Mouse (Mus musculus): Measurements from ENCODE around the gene Cdca3. TPM values are rescaled to one million over a fixed set of nuclear protein-coding genes. Genes with fewer than 3 reads are reported as not detected.
A peak's percentile ranks its signal among the peaks of the same experiment; 100 is the strongest.
"Not testable (repeated sequence)": the region's sequence is repeated elsewhere in the genome, so short reads cannot be mapped to it uniquely, and the experiment has no call there.

Gene Cdca3
- total RNA-seq, 4 experiments from 2014 or later = 0.61 to 1.0 (median 0.95) TPM

DNA sequence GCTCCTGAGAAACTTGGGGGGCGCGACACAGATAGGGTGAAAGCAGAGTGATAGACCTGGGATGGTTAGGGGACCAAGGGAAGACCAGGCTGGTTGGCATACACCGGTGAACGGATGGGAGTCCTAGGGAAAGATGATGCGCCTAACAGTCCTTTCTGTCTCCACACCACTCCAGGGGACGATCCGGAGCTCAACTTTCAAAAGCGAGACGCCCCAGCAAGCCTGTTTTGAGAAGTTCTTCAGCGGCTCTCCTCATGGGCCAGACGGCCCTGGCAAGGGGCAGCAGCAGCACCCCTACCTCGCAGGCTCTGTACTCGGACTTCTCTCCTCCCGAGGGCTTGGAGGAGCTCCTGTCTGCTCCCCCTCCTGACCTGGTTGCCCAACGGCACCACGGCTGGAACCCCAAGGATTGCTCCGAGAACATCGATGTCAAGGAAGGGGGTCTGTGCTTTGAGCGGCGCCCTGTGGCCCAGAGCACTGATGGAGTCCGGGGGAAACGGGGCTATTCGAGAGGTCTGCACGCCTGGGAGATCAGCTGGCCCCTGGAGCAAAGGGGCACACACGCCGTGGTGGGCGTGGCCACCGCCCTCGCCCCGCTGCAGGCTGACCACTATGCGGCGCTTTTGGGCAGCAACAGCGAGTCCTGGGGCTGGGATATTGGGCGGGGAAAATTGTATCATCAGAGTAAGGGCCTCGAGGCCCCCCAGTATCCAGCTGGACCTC, 20.1 kb upstream of the Cdca3 start:
- peak in 1 of 2 experiments; percentile 45 for DNase-seq (ENCODE audit: low spot score in 2 of 2)

- no peak for DNase-seq (ENCODE audit: low spot score in 2 of 2)
Observed at GRCm38 (mm10) chr6:124809775-124810538, 19.4 kb upstream of the Cdca3 start.

DNA sequence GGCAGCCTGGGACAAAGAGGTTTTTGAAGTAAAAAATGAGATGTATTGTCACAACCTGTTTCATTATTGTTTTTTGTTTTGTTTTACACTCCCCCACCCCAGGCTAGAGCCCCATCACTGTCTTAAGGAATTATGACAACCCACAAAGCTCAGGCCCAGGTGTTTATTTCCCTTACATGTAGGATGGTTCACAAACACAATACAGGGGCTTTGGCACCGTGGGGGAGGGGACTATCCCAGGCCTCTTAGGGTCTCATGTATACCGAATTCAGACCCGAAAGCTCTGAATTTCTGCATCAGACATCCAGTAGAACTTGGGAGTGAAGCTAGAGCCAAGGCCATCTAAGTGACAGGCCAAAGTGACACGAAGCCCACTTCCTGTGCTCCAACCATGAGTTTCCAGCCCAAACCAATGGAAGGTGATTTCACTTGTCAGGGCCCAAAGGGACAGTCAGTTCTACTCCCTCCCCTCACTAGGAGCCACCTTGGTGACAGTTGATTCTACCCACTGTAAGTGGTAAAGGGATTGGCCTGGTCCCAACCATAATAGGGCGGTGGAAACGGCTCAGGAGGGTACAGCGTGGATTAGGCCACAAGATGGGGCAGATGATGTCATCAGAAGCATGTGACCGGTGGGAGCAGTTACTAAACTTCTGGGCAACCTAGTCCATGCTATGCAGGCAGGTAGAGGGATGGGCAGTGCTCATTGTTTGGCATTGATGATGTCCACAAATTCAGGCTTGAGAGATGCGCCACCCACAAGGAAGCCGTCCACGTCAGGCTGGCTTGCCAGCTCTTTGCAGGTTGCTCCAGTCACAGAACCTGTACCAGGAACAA, 18.6 kb upstream of the Cdca3 start:
- DNase-seq (ENCODE audit: low spot score in 2 of 2) = not testable (repeated sequence)

- DNase-seq (ENCODE audit: low spot score in 2 of 2) = no peak
Observed at GRCm38 (mm10) chr6:124811403-124811665, 18.0 kb upstream of the Cdca3 start.

GRCm38 (mm10) chr6:124811701-124812560, 17.4 kb upstream of the Cdca3 start:
- no peak for DNase-seq (ENCODE audit: low spot score in 2 of 2)

GRCm38 (mm10) chr6:124812848-124813247, 16.5 kb upstream of the Cdca3 start:
- no peak for DNase-seq (ENCODE audit: low spot score in 2 of 2)

DNA sequence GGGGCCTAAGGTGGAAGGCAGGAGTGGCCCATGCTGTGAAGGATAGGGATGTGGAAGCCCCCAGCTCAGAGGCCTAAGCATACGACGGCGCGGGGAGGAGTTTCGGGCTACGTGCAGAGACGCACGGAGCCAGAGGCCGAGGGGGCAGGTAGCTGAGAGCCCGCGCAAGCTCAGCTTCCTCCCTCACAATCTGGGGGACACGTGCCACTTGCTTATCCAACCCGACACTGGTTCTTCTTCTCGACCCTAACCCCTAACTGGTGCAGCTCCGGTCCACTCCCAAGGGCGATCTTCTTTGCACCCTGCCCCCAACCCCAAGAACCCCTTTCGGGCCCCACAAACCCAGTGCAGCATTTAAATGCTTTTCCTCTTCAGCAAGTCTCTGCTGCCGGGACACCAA, 15.9 kb upstream of the Cdca3 start:
- DNase-seq (ENCODE audit: low spot score in 2 of 2) = peak in 1 of 2 experiments; percentile 68

DNA sequence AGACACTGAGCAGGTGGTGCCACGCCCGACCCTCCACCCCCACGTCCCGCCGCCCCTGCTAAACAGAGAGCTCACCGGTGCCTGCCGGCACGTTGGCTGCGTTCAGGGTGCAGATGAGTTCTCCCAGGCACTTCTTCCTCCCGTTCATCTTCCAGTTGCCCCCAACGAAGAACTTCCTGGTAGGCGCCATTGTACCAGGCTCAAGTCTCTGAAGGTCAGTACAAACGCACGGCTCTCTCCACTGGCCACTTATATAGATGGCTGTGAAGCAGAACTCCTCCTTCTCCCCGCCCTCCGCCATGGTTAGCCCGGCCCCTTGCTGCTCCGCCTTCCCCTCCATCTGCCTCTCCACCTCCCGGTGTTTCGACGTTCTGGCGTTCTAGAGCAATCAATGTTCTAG, 15.4 kb upstream of the Cdca3 start, which contains the start of gene Tpi1:
Tpi1 (minus strand) TSS at position 364 of the 400 bp plus-strand sequence.
- peak; percentile 88 to 89 for DNase-seq (ENCODE audit: low spot score in 2 of 2)

GRCm38 (mm10) chr6:124814448-124814847, 14.9 kb upstream of the Cdca3 start:
- DNase-seq (ENCODE audit: low spot score in 2 of 2) = no peak

GRCm38 (mm10) chr6:124814858-124815774, 14.2 kb upstream of the Cdca3 start:
- DNase-seq (ENCODE audit: low spot score in 2 of 2) = no peak

DNA sequence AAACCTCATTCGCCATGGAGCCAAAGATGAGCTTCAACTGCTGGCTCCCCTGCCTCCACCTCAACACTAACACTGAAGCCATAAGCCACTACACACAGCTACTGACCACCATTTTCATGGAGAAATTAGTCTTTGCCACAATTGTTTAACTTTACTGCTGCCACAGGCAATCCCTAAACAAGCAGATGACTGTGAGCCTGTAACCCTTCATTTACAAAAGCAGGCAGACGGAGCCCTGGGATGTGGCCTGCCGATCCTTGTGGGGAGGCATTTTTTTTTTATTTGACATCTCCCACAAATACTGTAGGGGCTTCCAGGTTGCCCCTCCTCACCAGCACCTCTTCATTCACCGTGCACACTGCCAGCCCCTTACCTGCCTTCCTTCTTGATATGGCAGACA, 12.7 kb upstream of the Cdca3 start:
- no peak for DNase-seq (ENCODE audit: low spot score in 2 of 2)

- no peak for DNase-seq (ENCODE audit: low spot score in 2 of 2)
Observed at GRCm38 (mm10) chr6:124817125-124817524, 12.2 kb upstream of the Cdca3 start.

GRCm38 (mm10) chr6:124817563-124817962, 11.8 kb upstream of the Cdca3 start:
- no peak for DNase-seq (ENCODE audit: low spot score in 2 of 2)

DNA sequence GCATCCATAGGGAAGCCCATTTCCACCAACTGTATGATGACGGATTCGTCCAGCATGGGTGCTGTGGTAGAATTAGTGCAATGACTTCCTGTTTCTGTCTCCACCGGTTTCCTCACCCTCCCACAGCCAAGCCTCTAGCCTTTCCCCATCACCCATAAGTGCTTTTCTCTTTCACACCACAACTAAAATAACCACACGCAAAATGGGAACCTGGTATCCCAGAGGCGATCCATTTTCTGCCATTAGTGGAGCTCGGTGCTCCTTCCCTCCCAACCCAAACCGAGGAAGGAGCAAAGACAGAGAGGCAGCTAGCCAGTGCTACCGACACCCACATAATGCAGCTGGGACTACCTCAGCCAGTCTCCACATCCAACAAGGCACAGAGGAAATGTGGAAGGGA, 11.4 kb upstream of the Cdca3 start:
- DNase-seq (ENCODE audit: low spot score in 2 of 2) = no peak

DNA sequence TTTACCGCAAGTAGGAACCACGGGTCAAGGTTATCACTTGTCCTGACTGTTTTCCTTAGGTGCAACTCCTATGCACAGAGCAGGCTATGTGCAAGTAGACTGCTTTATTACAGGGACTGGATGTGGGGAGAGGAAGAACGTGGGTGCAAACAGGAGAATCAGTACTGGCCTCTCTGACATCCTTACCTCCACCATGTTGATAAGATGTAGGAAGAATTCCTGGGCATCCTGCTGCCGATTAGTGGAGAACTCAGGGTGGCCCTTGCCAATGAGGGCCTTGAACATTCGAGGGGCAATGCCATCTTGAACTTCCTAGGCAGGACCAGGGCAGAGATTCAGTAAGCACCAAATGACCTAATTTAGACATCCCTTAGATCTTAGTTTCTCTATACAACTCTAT, 8.5 kb upstream of the Cdca3 start:
- no peak for DNase-seq (ENCODE audit: low spot score in 2 of 2)

DNA sequence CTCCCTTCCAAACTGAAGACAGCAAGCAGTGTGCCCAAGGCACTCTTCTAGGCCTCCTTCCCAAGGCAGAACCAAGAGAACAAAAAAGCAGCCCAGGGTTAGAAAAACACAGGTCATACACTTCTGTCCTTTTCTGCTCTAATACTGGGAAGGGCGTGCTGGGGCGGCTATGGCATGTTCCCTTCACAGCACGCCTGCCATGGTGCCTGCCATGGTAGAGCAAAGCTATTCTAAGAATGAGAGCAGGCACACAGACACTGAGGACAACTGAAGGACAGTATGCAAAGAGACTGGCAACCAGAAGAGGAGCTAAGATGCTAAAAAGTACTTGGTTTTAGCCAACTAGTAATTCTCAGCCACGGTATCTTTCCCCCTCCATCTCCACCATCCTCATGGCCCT, 7.3 kb upstream of the Cdca3 start:
- DNase-seq (ENCODE audit: low spot score in 2 of 2) = no peak

- no peak for DNase-seq (ENCODE audit: low spot score in 2 of 2)
Observed at GRCm38 (mm10) chr6:124828101-124828592, 1.2 kb upstream of the Cdca3 start.

DNA sequence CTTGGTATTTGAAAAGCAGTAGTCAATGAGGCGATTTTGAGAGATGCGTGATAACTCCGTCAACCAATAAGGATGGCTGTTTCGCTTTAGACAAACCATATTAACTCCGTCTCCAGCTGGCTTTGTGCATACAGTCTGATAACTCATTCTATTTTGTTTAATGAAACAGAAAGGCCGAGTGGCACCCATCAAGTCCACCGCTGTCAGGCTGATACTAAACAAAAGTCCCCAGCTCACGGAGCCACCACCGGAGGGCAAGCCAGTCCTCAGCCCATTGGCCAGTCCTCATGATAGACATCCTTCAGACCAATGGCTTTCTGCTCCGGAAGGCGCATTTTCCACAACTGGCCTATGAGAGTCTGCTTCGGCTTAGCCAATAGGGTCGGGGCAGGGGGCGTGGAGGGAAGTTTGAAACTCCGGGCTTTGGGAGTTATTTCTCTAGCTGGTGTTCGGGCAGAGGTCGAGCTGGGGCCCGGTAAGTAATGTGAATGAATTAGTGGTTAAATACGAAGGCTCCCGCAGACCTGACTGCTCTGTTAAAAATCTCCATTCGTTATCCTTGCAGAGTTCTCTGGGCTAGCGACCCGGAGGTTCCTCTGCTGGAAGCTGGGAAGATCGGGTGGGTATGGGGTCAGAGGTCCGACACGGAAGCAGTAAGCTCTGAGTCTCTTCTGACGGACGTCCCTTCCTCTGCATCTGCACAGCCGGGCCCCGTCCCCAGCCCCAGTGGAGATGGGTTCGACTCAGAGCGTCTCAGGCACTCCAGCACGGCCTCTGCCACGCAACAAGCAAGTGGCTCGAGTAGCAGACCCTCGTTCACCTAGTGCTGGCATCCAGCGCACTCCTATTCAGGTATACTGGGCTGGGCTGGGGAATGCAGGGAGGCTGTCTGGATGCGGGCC, 703 bp downstream of the Cdca3 start:
- DNase-seq (ENCODE audit: low spot score in 2 of 2) = peak; percentile 94 to 96

DNA sequence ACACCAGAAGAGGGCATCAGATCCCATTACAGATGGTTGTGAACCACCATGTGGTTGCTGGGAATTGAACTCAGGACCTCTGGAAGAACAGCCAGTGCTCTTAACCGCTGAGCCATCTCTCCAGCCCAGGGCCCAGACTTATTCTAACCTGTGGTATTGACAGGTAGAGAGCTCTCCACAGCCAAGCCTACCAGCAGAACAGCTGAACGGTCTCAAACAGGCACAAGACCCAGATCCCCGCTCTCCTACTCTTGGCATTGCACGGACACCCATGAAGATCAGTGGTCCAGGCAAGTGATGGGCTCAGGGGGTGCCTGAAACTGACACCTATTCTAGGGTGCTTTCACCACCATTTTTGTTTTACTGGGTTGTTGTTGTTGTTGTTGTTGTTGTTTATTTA, 1.9 kb downstream of the Cdca3 start:
- DNase-seq (ENCODE audit: low spot score in 2 of 2) = not testable (repeated sequence)
